Comparison of ENCODE assay signal across 9 mouse cellular contexts in genomic region chr5:74277712-74278111, GRCm38 (mm10).
DNase-seq lines count a peak whose midpoint lies in the region; ATAC-seq and TF ChIP-seq lines count a peak whose summit lies in the region.
"Had no signal": no experiment of that assay in that cellular context is flagged by ENCODE, and none has a peak within 500 bp of the region (broad histone marks: within the 10 kb centered on the region; RNA-seq: fewer than 3 reads in every experiment).

No protein-coding gene starts in this region.

- TF ChIP-seq CTCF in G1E (IDR thresholded peaks at IDR 0.05; ENCODE audit: low read depth, low read length): peak; percentile 41; the same call in 1 of the 2 replicates
- TF ChIP-seq CTCF in layer of hippocampus, adult 2 months (conservative IDR thresholded peaks at IDR 0.05): peak; percentile 97

- H3K4me3 ChIP-seq in G1E (ENCODE audit: low read depth, low read length): no peak overlapping the region
- no peak overlapping the region for H3K4me3 ChIP-seq in layer of hippocampus, adult 2 months
- no peak overlapping the region for H3K4me3 ChIP-seq in lung, embryonic 16.5 days (ENCODE audit: low read length)
- H3K4me3 ChIP-seq: myocyte had no signal

- peak; percentile 13 for DNase-seq in G1E (ENCODE audit: low spot score)
- peak; percentile 86 for DNase-seq in cerebellum, adult 11-12 months
- DNase-seq in forelimb bud, embryonic 11.5 days (ENCODE audit: low read depth, low spot score): peak; percentile 93
- peak; percentile 95 for DNase-seq in heart, postnatal 4 days
- peak; percentile 86 to 92 for DNase-seq in layer of hippocampus, adult 2 months (ENCODE audit: low spot score in 2 of 2)
- DNase-seq in retina, adult 2 months (ENCODE audit: low read depth, low spot score): peak; percentile 57
- DNase-seq in thymus, postnatal 25 days: peak; percentile 89

- H3K36me3 ChIP-seq in G1E (replicated peaks): peaks cover 3% of the 10 kb centered on the region
- H3K36me3 ChIP-seq in lung, embryonic 16.5 days (ENCODE audit: control insufficient read depth, insufficient read depth, low read length): no peaks in the 10 kb centered on the region

- no peaks in the 10 kb centered on the region; the same call in 1 of the 2 replicates for H3K4me1 ChIP-seq in G1E (ENCODE audit: insufficient read depth, low read depth, low read length)
- peaks cover 13% of the 10 kb centered on the region for H3K4me1 ChIP-seq in lung, embryonic 16.5 days (replicated peaks; ENCODE audit: control insufficient read depth, insufficient read depth, low read length)

- 0 out of 2 replicates have a peak, but pooled peaks have one; percentile 34 for ATAC-seq in G1E (ENCODE audit: extremely low read depth, insufficient number of reproducible peaks, low FRiP score, poor library complexity, severe bottlenecking)
- peak; percentile 85 for ATAC-seq in lung, embryonic 16.5 days (ENCODE audit: low read depth)

- H3K27me3 ChIP-seq in G1E (ENCODE audit: insufficient read depth, low read length): peaks cover 6% of the 10 kb centered on the region; the same call in 1 of the 2 replicates
- H3K27me3 ChIP-seq in lung, embryonic 16.5 days (ENCODE audit: control insufficient read depth, insufficient read depth, low read depth, low read length): no peaks in the 10 kb centered on the region

- no peaks in the 10 kb centered on the region for H3K9me3 ChIP-seq in G1E (replicated peaks)
- no peaks in the 10 kb centered on the region for H3K9me3 ChIP-seq in lung, embryonic 16.5 days (ENCODE audit: control insufficient read depth, low read length)

- no peak overlapping the region for H3K4me2 ChIP-seq in lung, embryonic 16.5 days (ENCODE audit: low read depth, low read length)

- WGBS in lung, embryonic 16.5 days: 1% methylated on average over 3 of the region's 3 CpGs

- peak overlapping the region; percentile 86 for H3K27ac ChIP-seq in layer of hippocampus, adult 2 months
- H3K27ac ChIP-seq in lung, embryonic 16.5 days (ENCODE audit: low read length): 0 out of 2 replicates have a peak overlapping the region, but pooled peaks have one; percentile 28

- H3K9ac ChIP-seq in lung, embryonic 16.5 days (ENCODE audit: low read length): peak overlapping the region; percentile 27; the same call in 1 of the 2 replicates

Comparison
In these comparisons a context has a peak if more than half of its experiments do, and no peak if none do; other contexts are left out.
1. DNase-seq: peak in every context shown above with its lines; median percentile 95 in heart, postnatal 4 days; 93 in forelimb bud, embryonic 11.5 days; 89 in layer of hippocampus, adult 2 months; 89 in thymus, postnatal 25 days; 86 in cerebellum, adult 11-12 months; 57 in retina, adult 2 months; 13 in G1E.